Mouse (Mus musculus) midbrain, embryonic 13.5 days (tissue): ENCODE measurements at regions not wholly inside any gene's neighbourhood (a gene's known extent, or its start where the extent isn't known, plus 50 kb on each side); places are given as distances from the start of the nearest gene placed in this dataset.
A peak's percentile ranks its signal among the peaks of the same experiment; 100 is the strongest.

Source experiments
- ATAC-seq: fragments of 200-750 bp; cut with Nextera tagmentation; 2 replicates; pipeline ENCODE4 v1.8.0; 2017; ENCODE audit warnings: mild to moderate bottlenecking, moderate TSS enrichment, moderate library complexity
- H3K27ac ChIP-seq: fragments of 300-500 bp; sonication (generic); 2 replicates; pipeline ENCODE4 v1.5.1; 2015; ENCODE audit warnings: inconsistent platforms, mild to moderate bottlenecking, moderate library complexity
- H3K27me3 ChIP-seq: fragments of 300-500 bp; sonication (generic); 2 replicates; pipeline ENCODE4 v1.6.1; 2015; ENCODE audit warnings: mild to moderate bottlenecking, inconsistent platforms
- H3K36me3 ChIP-seq: fragments of 300-500 bp; sonication (generic); 2 replicates; pipeline ENCODE4 v1.6.1; 2015; ENCODE audit warnings: mild to moderate bottlenecking, inconsistent platforms
- H3K4me1 ChIP-seq: fragments of 300-500 bp; sonication (generic); replicated peaks from 2 replicates; pipeline ENCODE4 v1.6.1; 2015; ENCODE audit warnings: inconsistent platforms
- H3K4me2 ChIP-seq: fragments of 300-500 bp; sonication (generic); replicated peaks from 2 replicates; pipeline ENCODE4 v1.6.1; 2015; ENCODE audit warnings: moderate library complexity, mild to moderate bottlenecking, inconsistent platforms
- H3K4me3 ChIP-seq: fragments of 300-500 bp; sonication (generic); replicated peaks from 2 replicates; pipeline ENCODE4 v1.5.1; 2015; ENCODE audit warnings: mild to moderate bottlenecking, inconsistent platforms
- H3K9ac ChIP-seq: fragments of 300-500 bp; sonication (generic); replicated peaks from 2 replicates; pipeline ENCODE4 v1.6.1; 2015; ENCODE audit warnings: mild to moderate bottlenecking, inconsistent platforms
- H3K9me3 ChIP-seq: fragments of 300-500 bp; sonication (generic); 2 replicates; pipeline ENCODE4 v1.6.1; 2016; ENCODE audit warnings: mild to moderate bottlenecking, inconsistent platforms
- WGBS: fragments of 180-500 bp; shearing (Covaris S2); methylation state at CpG from one replicate; pipeline ENCODE4 v1.1.7; 2015; 5-methylcytosine and 5-hydroxymethylcytosine counted together

DNA sequence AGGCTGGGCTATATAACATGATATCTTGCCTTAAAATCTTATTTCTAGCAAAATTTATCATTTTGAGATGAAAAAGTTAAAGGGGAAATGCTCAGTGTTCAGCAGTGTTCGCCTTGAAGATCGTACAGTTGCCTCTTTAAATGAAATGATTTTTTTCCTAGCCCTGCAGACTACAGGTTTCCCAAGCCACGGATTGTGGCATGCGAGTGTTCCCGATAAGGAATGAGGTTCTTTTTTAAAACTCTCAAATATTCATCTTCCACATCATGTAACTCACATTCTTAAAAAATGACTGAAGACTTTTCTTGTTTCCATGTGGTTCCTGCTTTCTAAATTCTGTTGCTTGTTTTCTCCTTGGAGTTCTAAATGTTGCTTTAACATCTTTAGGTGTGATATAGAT lies 566.0 kb downstream of the Gm43517 start:
- no peaks in the 10 kb centered on the region for H3K9me3 ChIP-seq
- no peak overlapping the region for H3K4me2 ChIP-seq
- H3K4me3 ChIP-seq = no peak overlapping the region
- ATAC-seq = no peak
- H3K9ac ChIP-seq = no peak overlapping the region
- peaks cover 4% of the 10 kb centered on the region; the same call in 1 of the 2 replicates for H3K27me3 ChIP-seq
- H3K27ac ChIP-seq = no peak overlapping the region
- WGBS = 92% methylated on average over 5 of the region's 5 CpGs
- no peaks in the 10 kb centered on the region for H3K36me3 ChIP-seq
- H3K4me1 ChIP-seq = peaks cover 5% of the 10 kb centered on the region

DNA sequence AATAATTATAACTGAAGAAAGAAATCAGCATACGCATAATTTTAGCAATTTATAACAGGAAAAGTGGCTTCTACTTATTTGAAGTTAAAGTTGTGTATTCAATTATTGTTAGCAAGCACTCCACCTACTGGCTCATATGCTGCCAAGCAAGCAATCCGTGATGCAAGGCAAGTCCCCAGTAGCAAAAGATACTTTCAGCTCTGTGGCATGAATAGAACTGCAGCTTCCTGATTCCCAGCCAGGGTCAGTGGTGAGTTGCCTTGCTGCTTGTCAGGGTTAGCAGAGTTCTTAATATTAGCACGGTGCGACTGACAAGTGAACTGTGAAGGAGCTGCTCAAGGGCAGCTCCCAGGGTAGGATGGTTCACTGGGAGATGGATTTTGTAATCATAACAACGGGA lies 566.8 kb downstream of the Gm43517 start:
- WGBS = 43% methylated on average over 5 of the region's 5 CpGs
- peak; percentile 53; the same call in 1 of the 2 replicates for ATAC-seq
- no peaks in the 10 kb centered on the region for H3K36me3 ChIP-seq
- H3K4me3 ChIP-seq = no peak overlapping the region
- no peak overlapping the region for H3K4me2 ChIP-seq
- no peak overlapping the region for H3K27ac ChIP-seq
- H3K9me3 ChIP-seq = no peaks in the 10 kb centered on the region
- peaks cover 4% of the 10 kb centered on the region; the same call in 1 of the 2 replicates for H3K27me3 ChIP-seq
- H3K4me1 ChIP-seq = peaks cover 2% of the 10 kb centered on the region
- no peak overlapping the region for H3K9ac ChIP-seq

- no peak for ATAC-seq
- Histone ChIP-seq H3K4me2 (no peak overlapping the region), H3K9ac (no peak overlapping the region), H3K9me3 (no peaks in the 10 kb centered on the region), H3K27ac (no peak overlapping the region), H3K4me1 (no peaks in the 10 kb centered on the region), H3K4me3 (no peak overlapping the region), H3K27me3 (peaks cover 21% of the 10 kb centered on the region), H3K36me3 (no peaks in the 10 kb centered on the region)
- 63% methylated on average over 1 of the region's 1 CpGs for WGBS
These were observed 583.1 kb downstream of the Gm43517 start for GRCm38 (mm10) chr12:49968072-49968471.

- no peaks in the 10 kb centered on the region for H3K9me3 ChIP-seq
- WGBS = 4% methylated on average over 2 of the region's 2 CpGs
- H3K27ac ChIP-seq = no peak overlapping the region
- no peak overlapping the region for H3K4me2 ChIP-seq
- peaks cover 20% of the 10 kb centered on the region for H3K27me3 ChIP-seq
- no peak overlapping the region for H3K4me3 ChIP-seq
- ATAC-seq = no peak
- no peaks in the 10 kb centered on the region for H3K36me3 ChIP-seq
- no peaks in the 10 kb centered on the region for H3K4me1 ChIP-seq
- no peak overlapping the region for H3K9ac ChIP-seq
These were observed 584.6 kb downstream of the Gm43517 start for GRCm38 (mm10) chr12:49969546-49969945.

DNA sequence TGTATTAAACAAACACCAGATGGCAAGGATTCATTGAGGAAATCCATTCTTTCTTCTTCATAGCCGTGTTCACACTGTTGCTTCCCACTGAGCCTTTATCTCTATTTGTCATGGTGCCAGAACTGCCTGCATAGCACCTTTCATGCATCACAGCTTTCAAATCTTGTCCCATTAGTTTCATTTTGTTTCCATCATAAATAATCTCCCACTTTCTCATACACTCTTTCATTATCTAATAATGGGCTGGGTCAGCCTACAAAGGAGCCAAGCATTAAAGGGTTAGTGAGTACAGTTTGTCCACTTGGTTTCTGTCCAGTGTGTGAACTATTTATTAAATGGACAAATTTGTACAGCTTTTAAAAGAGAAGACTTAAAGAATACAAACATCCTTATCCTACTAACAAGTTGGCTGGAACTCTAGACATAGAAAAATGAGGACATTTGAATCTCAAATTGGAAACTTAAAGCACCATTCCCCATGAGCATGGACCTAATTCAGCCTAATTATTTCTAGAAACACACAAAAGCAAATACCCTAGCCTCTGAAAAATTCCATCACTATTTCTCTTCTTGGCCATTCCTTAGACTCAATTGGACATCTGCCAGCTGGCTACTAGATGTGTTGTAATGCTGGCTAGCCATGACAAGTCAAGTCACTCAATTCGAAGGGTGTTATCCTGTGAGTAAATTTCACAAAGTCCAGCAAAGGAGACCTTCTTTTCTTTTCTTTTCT lies 589.8 kb downstream of the Gm43517 start:
- Histone ChIP-seq H3K27me3 (peaks cover 12% of the 10 kb centered on the region), H3K36me3 (no peaks in the 10 kb centered on the region), H3K27ac (no peak overlapping the region), H3K4me3 (no peak overlapping the region), H3K9me3 (no peaks in the 10 kb centered on the region), H3K4me1 (no peaks in the 10 kb centered on the region), H3K4me2 (no peak overlapping the region), H3K9ac (no peak overlapping the region)
- ATAC-seq = 0 out of 2 replicates have a peak, but pooled peaks have one; percentile 27
- 19% methylated on average over 2 of the region's 2 CpGs for WGBS

GRCm38 (mm10) chr12:49975553-49975952 lies 590.6 kb downstream of the Gm43517 start:
- Histone ChIP-seq H3K9ac (no peak overlapping the region), H3K9me3 (no peaks in the 10 kb centered on the region), H3K27me3 (peaks cover 9% of the 10 kb centered on the region), H3K4me1 (no peaks in the 10 kb centered on the region), H3K4me2 (no peak overlapping the region), H3K27ac (no peak overlapping the region), H3K36me3 (no peaks in the 10 kb centered on the region), H3K4me3 (no peak overlapping the region)
- WGBS = 27% methylated on average over 1 of the region's 1 CpGs
- no peak for ATAC-seq

GRCm38 (mm10) chr12:49992501-49993079 lies 607.6 kb downstream of the Gm43517 start:
- 61% methylated on average over 7 of the region's 7 CpGs for WGBS
- peak; percentile 53 for ATAC-seq
- no peak overlapping the region for H3K9ac ChIP-seq
- no peak overlapping the region for H3K27ac ChIP-seq
- H3K4me3 ChIP-seq = no peak overlapping the region
- H3K27me3 ChIP-seq = no peaks in the 10 kb centered on the region
- H3K36me3 ChIP-seq = no peaks in the 10 kb centered on the region
- no peaks in the 10 kb centered on the region for H3K9me3 ChIP-seq
- H3K4me2 ChIP-seq = no peak overlapping the region
- no peaks in the 10 kb centered on the region for H3K4me1 ChIP-seq

GRCm38 (mm10) chr12:50038808-50039374 lies 610.0 kb downstream of the Prkd1 start:
- Histone ChIP-seq H3K27me3 (no peaks in the 10 kb centered on the region), H3K9ac (no peak overlapping the region), H3K4me3 (no peak overlapping the region), H3K9me3 (no peaks in the 10 kb centered on the region), H3K36me3 (no peaks in the 10 kb centered on the region), H3K4me1 (no peaks in the 10 kb centered on the region), H3K4me2 (no peak overlapping the region), H3K27ac (no peak overlapping the region)
- no peak for ATAC-seq
- 90% methylated on average over 3 of the region's 3 CpGs for WGBS

DNA sequence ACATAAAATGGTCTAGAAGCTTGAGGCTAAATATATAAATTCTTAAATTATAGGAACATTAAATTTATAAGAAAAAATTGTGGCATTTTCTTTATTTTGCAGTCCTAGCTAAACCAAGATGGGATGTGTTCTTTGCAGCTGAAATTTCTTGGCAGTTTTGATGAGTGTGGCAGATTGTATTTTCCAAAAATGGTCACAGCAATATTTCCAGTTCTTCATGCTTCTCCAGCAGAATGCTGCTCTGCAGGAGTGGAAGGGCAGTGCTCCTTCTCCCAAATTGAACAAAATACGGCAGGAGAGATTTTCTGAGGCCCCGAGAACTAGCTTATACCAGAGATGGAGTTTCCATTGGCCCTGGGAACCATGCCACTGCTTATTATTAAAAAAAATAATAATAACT lies 587.6 kb downstream of the Prkd1 start:
- no peak overlapping the region for H3K4me2 ChIP-seq
- no peaks in the 10 kb centered on the region for H3K9me3 ChIP-seq
- H3K27me3 ChIP-seq = no peaks in the 10 kb centered on the region
- H3K9ac ChIP-seq = no peak overlapping the region
- no peak overlapping the region for H3K27ac ChIP-seq
- no peak for ATAC-seq
- H3K4me1 ChIP-seq = no peaks in the 10 kb centered on the region
- H3K4me3 ChIP-seq = no peak overlapping the region
- no peaks in the 10 kb centered on the region for H3K36me3 ChIP-seq
- 90% methylated on average over 2 of the region's 2 CpGs for WGBS

DNA sequence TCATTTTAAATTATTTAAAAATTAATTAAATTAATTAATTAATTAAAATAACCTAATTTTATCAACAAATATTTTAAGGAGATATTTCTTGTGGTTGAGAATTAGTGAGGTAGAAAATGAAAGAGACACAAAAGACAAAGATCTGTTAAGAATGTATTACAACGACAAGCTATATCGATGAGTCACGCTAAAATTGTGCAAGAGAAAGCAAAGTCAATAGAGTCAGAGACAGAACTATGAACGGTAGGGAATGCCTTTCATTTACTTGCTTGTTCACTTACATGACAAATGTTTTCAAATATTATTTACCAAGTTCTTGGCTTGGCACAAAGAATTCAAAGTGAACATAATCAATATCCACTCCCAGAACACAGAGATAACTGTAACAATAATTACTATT lies 582.5 kb downstream of the Prkd1 start:
- H3K9me3 ChIP-seq = no peaks in the 10 kb centered on the region
- H3K4me2 ChIP-seq = no peak overlapping the region
- H3K27me3 ChIP-seq = peaks cover 9% of the 10 kb centered on the region
- ATAC-seq = no peak
- no peak overlapping the region for H3K4me3 ChIP-seq
- no peak overlapping the region for H3K9ac ChIP-seq
- no peaks in the 10 kb centered on the region for H3K36me3 ChIP-seq
- 94% methylated on average over 4 of the region's 4 CpGs for WGBS
- H3K4me1 ChIP-seq = no peaks in the 10 kb centered on the region
- H3K27ac ChIP-seq = no peak overlapping the region

- Histone ChIP-seq H3K9ac (no peak overlapping the region), H3K36me3 (no peaks in the 10 kb centered on the region), H3K4me2 (no peak overlapping the region), H3K4me3 (no peak overlapping the region), H3K27me3 (peaks cover 9% of the 10 kb centered on the region), H3K27ac (no peak overlapping the region), H3K4me1 (peaks cover 7% of the 10 kb centered on the region; the same call in 1 of the 2 replicates), H3K9me3 (no peaks in the 10 kb centered on the region)
- no peak for ATAC-seq
- WGBS = 8% methylated on average over 3 of the region's 3 CpGs
These were observed 577.1 kb downstream of the Prkd1 start for GRCm38 (mm10) chr12:50071797-50072196.

DNA sequence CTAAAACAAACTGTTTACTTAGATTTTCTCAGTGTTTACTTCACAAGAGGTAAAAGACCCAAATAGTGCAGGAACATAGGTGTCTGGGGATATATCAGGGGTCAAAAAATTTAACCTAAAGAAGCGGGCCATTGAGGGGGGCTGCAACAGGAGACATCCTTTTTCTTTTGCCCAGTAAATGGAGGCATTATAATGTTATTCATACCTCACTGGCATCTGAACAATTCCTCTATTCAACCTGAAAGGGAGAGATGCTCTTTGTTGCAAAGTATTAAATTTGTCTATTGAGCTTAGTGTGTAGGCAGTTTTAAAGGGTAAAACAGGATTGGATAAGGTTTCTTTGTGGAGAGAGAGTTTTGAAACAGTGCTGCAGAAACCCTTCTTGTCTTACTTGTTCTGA lies 576.5 kb downstream of the Prkd1 start:
- H3K27me3 ChIP-seq = peaks cover 9% of the 10 kb centered on the region
- ATAC-seq = no peak
- no peak overlapping the region for H3K4me3 ChIP-seq
- H3K36me3 ChIP-seq = no peaks in the 10 kb centered on the region
- H3K4me1 ChIP-seq = peaks cover 7% of the 10 kb centered on the region; the same call in 1 of the 2 replicates
- no peaks in the 10 kb centered on the region for H3K9me3 ChIP-seq
- no peak overlapping the region for H3K4me2 ChIP-seq
- WGBS = 7% methylated on average over 1 of the region's 1 CpGs
- no peak overlapping the region for H3K9ac ChIP-seq
- no peak overlapping the region for H3K27ac ChIP-seq
